Mouse (Mus musculus): Measurements from ENCODE around the gene Gm49321.

DNA sequence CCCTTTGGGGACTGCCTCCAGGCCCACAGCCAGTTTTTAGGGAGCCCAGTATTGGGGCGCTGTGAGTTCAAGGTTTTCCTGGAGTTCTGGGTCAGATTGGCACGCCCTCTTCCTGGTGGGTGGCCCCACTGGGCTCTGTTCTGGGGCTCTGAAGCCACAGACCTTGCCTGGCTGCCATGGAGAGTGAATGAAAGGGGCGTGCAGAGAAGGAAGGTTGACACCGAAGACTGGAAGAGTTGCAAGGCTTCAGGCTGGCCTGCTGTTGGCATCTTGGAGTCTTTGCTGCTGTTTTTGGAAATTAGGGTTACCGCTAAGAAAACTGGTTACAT is 60.6 kb downstream of the Gm49321 start:
- TF ChIP-seq CTCF (IDR thresholded peaks at IDR 0.05; ENCODE audit: control insufficient read depth, insufficient read depth, insufficient read length) (no peak), MAX (IDR thresholded peaks at IDR 0.05) (no peak), CEBPB (IDR thresholded peaks at IDR 0.05; ENCODE audit: low read depth) (no peak), USF1 (IDR thresholded peaks at IDR 0.05; ENCODE audit: low read depth) (no peak), MYOD1 (IDR thresholded peaks at IDR 0.05; ENCODE audit: control insufficient read depth, insufficient read length, low read depth) (no peak)
